Mouse (Mus musculus): ENCODE results near the gene Gm4305. TPM values are rescaled to one million over a fixed set of nuclear protein-coding genes. Genes with fewer than 3 reads are reported as not detected.
"Not testable (repeated sequence)": the region's sequence is repeated elsewhere in the genome, so short reads cannot be mapped to it uniquely, and the experiment has no call there.

Gm4305 gene
- not detected for total RNA-seq (2021)
- long read RNA-seq, experiment 1: 0 reads
- long read RNA-seq, experiment 2: 0 reads

GRCm38 (mm10) chr10:100350793-100351192, at the start of gene Gm4305:
Gene Gm4305, plus strand, starts transcription at chr10:100351093.
- not testable (repeated sequence) for DNase-seq (ENCODE audit: low spot score in 2 of 2)

DNA sequence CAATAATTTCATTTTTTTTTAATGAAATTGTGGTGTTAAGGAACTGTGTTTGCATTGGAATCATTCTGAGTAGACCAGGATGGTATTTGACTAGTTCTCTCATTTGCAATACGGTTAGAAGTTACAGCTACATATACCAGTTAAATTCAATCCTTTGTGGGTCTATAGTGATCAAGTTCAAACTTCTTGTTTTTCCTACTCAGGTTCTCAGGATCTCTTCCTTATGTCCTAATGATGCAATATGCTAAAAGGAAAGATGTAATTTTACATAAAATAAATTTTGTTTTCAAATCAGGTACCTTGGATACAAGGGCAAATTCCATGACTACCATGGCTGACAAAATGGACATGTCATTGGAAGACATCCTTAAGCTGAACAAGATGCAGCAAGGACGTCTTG, 15.5 kb upstream of the Gm4305 start, which contains the start of gene Gm4301:
Gm4301 (plus strand) TSS at position 301 of the 400 bp plus-strand sequence.
- DNase-seq (ENCODE audit: low spot score in 2 of 2): not testable (repeated sequence)

DNA sequence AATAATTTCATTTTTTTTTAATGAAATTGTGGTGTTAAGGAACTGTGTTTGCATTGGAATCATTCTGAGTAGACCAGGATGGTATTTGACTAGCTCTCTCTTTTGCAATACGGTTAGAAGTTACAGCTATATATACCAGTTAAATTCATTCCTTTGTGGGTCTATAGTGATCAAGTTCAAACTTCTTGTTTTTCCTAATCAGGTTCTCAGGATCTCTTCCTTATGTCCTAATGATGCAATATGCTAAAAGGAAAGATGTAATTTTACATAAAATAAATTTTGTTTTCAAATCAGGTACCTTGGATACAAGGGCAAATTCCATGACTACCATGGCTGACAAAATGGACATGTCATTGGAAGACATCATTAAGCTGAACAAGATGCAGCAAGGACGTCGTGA, 10.4 kb upstream of the Gm4305 start, which contains the start of gene Gm4302:
Gm4302 (plus strand) TSS at position 301 of the 400 bp plus-strand sequence.
- DNase-seq (ENCODE audit: low spot score in 2 of 2): not testable (repeated sequence)

DNA sequence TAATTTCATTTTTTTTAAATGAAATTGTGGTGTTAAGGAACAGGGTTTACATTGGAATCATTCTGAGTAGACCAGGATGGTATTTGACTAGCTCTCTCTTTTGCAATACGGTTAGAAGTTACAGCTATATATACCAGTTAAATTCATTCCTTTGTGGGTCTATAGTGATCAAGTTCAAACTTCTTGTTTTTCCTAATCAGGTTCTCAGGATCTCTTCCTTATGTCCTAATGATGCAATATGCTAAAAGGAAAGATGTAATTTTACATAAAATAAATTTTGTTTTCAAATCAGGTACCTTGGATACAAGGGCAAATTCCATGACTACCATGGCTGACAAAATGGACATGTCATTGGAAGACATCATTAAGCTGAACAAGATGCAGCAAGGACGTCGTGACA, 5.2 kb upstream of the Gm4305 start, which contains the start of gene Gm4303:
Gm4303 (plus strand) TSS at position 301 of the 400 bp plus-strand sequence.
- DNase-seq (ENCODE audit: low spot score in 2 of 2): not testable (repeated sequence)

- DNase-seq (ENCODE audit: low spot score in 2 of 2): peak; percentile 2 to 3
Measured at GRCm38 (mm10) chr10:100356841-100357240, 5.9 kb downstream of the Gm4305 start.

- DNase-seq (ENCODE audit: low spot score in 2 of 2): not testable (repeated sequence)
Measured at GRCm38 (mm10) chr10:100361038-100361437, 10.1 kb downstream of the Gm4305 start, which contains the start of gene Gm4307. Gene Gm4307, plus strand, starts transcription at chr10:100361338.

DNA sequence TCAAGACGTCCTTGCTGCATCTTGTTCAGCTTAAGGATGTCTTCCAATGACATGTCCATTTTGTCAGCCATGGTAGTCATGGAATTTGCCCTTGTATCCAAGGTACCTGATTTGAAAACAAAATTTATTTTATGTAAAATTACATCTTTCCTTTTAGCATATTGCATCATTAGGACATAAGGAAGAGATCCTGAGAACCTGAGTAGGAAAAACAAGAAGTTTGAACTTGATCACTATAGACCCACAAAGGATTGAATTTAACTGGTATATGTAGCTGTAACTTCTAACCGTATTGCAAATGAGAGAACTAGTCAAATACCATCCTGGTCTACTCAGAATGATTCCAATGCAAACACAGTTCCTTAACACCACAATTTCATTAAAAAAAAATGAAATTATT, 31.6 kb downstream of the Gm4305 start, which contains the start of gene Gm4312:
Gm4312 (minus strand) TSS at position 101 of the 400 bp plus-strand sequence.
- DNase-seq (ENCODE audit: low spot score in 2 of 2): not testable (repeated sequence)

Other genes with a start within 250 kb of the Gm4305 start
- gene Gm4301, start 15.4 kb upstream of the Gm4305 start, total RNA-seq (2021): not detected
- gene Gm4302, start 10.3 kb upstream of the Gm4305 start, total RNA-seq (2021): not detected
- not detected for gene Gm4303, start 5.1 kb upstream of the Gm4305 start, total RNA-seq (2021)
- gene Gm4307, start 10.2 kb downstream of the Gm4305 start, total RNA-seq (2021): not detected
- gene Gm4312, start 31.5 kb downstream of the Gm4305 start, total RNA-seq (2021): not detected
- gene Tmtc3, start 136.3 kb downstream of the Gm4305 start, total RNA-seq (2021): 10 to 100 TPM; 12.7 to 16.3 TPM
- gene Cep290, start 136.5 kb downstream of the Gm4305 start, total RNA-seq (2021): 10 to 100 TPM; 15.2 to 17.2 TPM
- gene 4930430F08Rik, start 239.3 kb downstream of the Gm4305 start, total RNA-seq (2021): 10 to 100 TPM; 23.3 to 24.0 TPM
- gene 1700017N19Rik, start 239.4 kb downstream of the Gm4305 start, total RNA-seq (2021): not detected

Data from left cerebral cortex, adult 18-20 months (tissue).